Mouse (Mus musculus): ENCODE measurements around the gene Gm11236. TPM values are rescaled to one million over a fixed set of nuclear protein-coding genes. Genes with fewer than 3 reads are reported as not detected.
"Not testable (repeated sequence)": the region's sequence is repeated elsewhere in the genome, so short reads cannot be mapped to it uniquely, and the experiment has no call there.

Gm11236 gene
- polyA plus RNA-seq (2015; fragmentation: Nextera tagmentation; extraction: Ambion mirVana) = not detected in 2 replicates

- H3K27me3 ChIP-seq; H3K4me3 ChIP-seq; H3K36me3 ChIP-seq; H3K4me2 ChIP-seq; H3K9ac ChIP-seq; H3K4me1 ChIP-seq (replicated peaks); ATAC-seq (ENCODE audit: low FRiP score, low read depth); H3K9me3 ChIP-seq; H3K27ac ChIP-seq (replicated peaks): not testable (repeated sequence)
- WGBS = no CpG with 5 or more reads among the region's 4 CpGs
Measured at GRCm38 (mm10) chr4:73637821-73638220, at the start of gene Gm11236. Gene Gm11236, plus strand, starts transcription at chr4:73638121.

DNA sequence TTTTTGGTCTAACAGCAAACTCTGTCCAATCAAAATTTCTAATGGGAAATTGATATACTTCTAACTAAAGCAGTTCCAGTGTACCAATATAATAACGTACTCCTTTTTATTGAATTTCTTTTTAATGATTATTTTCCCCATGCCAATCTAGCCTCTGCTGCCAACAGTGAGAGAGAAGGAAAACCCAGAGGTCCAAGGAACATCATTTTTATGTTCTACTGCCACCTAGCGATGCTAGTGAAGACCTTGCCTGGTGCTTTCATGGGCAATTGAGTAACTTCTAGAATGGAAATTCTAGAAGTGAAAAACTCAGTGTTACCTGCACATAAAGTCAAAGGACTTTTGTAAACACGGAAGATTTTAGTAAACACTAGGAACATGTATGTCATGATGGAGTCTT, 38.7 kb upstream of the Gm11236 start:
- H3K27ac ChIP-seq (replicated peaks) = no peak overlapping the region
- ATAC-seq (ENCODE audit: low FRiP score, low read depth) = peak; percentile 88

DNA sequence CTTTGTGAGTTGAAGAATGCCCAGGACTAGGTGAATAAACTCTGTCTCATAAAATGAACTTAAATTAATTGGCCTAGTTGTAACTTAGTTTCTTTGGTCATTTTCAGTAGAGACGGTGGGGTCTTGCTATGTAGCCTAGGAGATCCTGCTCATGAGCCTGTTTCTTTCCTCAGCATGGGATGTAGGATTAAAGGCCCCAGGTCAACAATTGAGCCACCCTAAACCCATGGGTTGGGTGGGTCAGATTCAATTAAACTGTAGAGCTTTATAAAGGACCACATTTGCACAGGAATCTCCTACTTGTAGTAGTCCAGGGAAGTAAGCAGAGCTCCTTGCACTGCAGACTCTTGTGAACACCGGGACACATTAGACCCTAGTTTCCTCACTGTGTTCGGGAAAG, 30.3 kb upstream of the Gm11236 start, which contains the start of gene Gm11238:
Gene Gm11238, plus strand, starts transcription at position 301 of the 400 bp plus-strand sequence.
- H3K4me1 ChIP-seq (replicated peaks); H3K9ac ChIP-seq; H3K27me3 ChIP-seq; H3K27ac ChIP-seq (replicated peaks); H3K36me3 ChIP-seq; ATAC-seq (ENCODE audit: low FRiP score, low read depth); H3K4me2 ChIP-seq; H3K4me3 ChIP-seq; H3K9me3 ChIP-seq: not testable (repeated sequence)
- no CpG with 5 or more reads among the region's 3 CpGs for WGBS

More for the DNA sequence above, 38.7 kb upstream of the Gm11236 start:
- WGBS = 7% methylated on average over 3 of the region's 3 CpGs
- Histone ChIP-seq H3K4me3 (no peak overlapping the region), H3K9me3 (no peaks in the 10 kb centered on the region), H3K27me3 (no peaks in the 10 kb centered on the region), H3K4me1 (replicated peaks) (no peaks in the 10 kb centered on the region), H3K4me2 (no peak overlapping the region), H3K9ac (no peak overlapping the region), H3K36me3 (no peaks in the 10 kb centered on the region)

DNA sequence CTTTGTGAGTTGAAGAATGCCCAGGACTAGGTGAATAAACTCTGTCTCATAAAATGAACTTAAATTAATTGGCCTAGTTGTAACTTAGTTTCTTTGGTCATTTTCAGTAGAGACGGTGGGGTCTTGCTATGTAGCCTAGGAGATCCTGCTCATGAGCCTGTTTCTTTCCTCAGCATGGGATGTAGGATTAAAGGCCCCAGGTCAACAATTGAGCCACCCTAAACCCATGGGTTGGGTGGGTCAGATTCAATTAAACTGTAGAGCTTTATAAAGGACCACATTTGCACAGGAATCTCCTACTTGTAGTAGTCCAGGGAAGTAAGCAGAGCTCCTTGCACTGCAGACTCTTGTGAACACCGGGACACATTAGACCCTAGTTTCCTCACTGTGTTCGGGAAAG, 15.2 kb upstream of the Gm11236 start, which contains the start of gene Gm11237:
Gene Gm11237, plus strand, starts transcription at position 301 of the 400 bp plus-strand sequence.
- H3K9ac ChIP-seq; H3K27me3 ChIP-seq; H3K9me3 ChIP-seq; H3K4me3 ChIP-seq; H3K27ac ChIP-seq (replicated peaks); H3K36me3 ChIP-seq; H3K4me2 ChIP-seq; H3K4me1 ChIP-seq (replicated peaks); ATAC-seq (ENCODE audit: low FRiP score, low read depth): not testable (repeated sequence)
- no CpG with 5 or more reads among the region's 3 CpGs for WGBS

GRCm38 (mm10) chr4:73661864-73662263, 23.9 kb downstream of the Gm11236 start:
- ATAC-seq (ENCODE audit: low FRiP score, low read depth); H3K36me3 ChIP-seq; H3K27me3 ChIP-seq; H3K4me3 ChIP-seq; H3K4me2 ChIP-seq; H3K9me3 ChIP-seq; H3K27ac ChIP-seq (replicated peaks); H3K4me1 ChIP-seq (replicated peaks); H3K9ac ChIP-seq: not testable (repeated sequence)
- WGBS = 97% methylated on average over 4 of the region's 4 CpGs

GRCm38 (mm10) chr4:73668054-73668453, 30.1 kb downstream of the Gm11236 start, which contains the start of gene Gm11239:
Gene Gm11239, plus strand, starts transcription at chr4:73668354.
- not testable (repeated sequence) for ATAC-seq (ENCODE audit: low FRiP score, low read depth); H3K27ac ChIP-seq (replicated peaks); H3K27me3 ChIP-seq; H3K4me2 ChIP-seq; H3K4me1 ChIP-seq (replicated peaks); H3K36me3 ChIP-seq; H3K9ac ChIP-seq; H3K4me3 ChIP-seq; H3K9me3 ChIP-seq
- no CpG with 5 or more reads among the region's 4 CpGs for WGBS

DNA sequence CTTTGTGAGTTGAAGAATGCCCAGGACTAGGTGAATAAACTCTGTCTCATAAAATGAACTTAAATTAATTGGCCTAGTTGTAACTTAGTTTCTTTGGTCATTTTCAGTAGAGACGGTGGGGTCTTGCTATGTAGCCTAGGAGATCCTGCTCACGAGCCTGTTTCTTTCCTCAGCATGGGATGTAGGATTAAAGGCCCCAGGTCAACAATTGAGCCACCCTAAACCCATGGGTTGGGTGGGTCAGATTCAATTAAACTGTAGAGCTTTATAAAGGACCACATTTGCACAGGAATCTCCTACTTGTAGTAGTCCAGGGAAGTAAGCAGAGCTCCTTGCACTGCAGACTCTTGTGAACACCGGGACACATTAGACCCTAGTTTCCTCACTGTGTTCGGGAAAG, 45.3 kb downstream of the Gm11236 start, which contains the start of gene Gm428:
Gene Gm428, plus strand, starts transcription at position 301 of the 400 bp plus-strand sequence.
- H3K36me3 ChIP-seq; H3K9ac ChIP-seq; H3K27ac ChIP-seq (replicated peaks); H3K4me2 ChIP-seq; H3K27me3 ChIP-seq; H3K4me1 ChIP-seq (replicated peaks); H3K4me3 ChIP-seq; ATAC-seq (ENCODE audit: low FRiP score, low read depth); H3K9me3 ChIP-seq: not testable (repeated sequence)
- WGBS = 78% methylated on average over 1 of the region's 4 CpGs

Other genes starting within 250 kb of the Gm11236 start
- gene Gm11487, start 233.0 kb upstream of the Gm11236 start, polyA plus RNA-seq (2015; fragmentation: Nextera tagmentation; extraction: Ambion mirVana) = not detected in 2 replicates
- not detected in 2 replicates for gene Gm11238, start 30.2 kb upstream of the Gm11236 start, polyA plus RNA-seq (2015; fragmentation: Nextera tagmentation; extraction: Ambion mirVana)
- not detected in 2 replicates for gene Gm11237, start 15.1 kb upstream of the Gm11236 start, polyA plus RNA-seq (2015; fragmentation: Nextera tagmentation; extraction: Ambion mirVana)
- not detected in 2 replicates for gene Gm11239, start 30.2 kb downstream of the Gm11236 start, polyA plus RNA-seq (2015; fragmentation: Nextera tagmentation; extraction: Ambion mirVana)
- gene Gm428, start 45.4 kb downstream of the Gm11236 start, polyA plus RNA-seq (2015; fragmentation: Nextera tagmentation; extraction: Ambion mirVana) = not detected in 2 replicates
- 0.32 and 0.66 TPM in 2 replicates for gene Rasef, start 152.9 kb downstream of the Gm11236 start, polyA plus RNA-seq (2015; fragmentation: Nextera tagmentation; extraction: Ambion mirVana)
- gene Gm11758, start 238.1 kb downstream of the Gm11236 start, polyA plus RNA-seq (2015; fragmentation: Nextera tagmentation; extraction: Ambion mirVana) = not detected in 2 replicates